Mouse (Mus musculus): Measurements from ENCODE around the gene Tgfbr1. TPM values are rescaled to one million over a fixed set of nuclear protein-coding genes. Genes with fewer than 3 reads are reported as not detected.

Gene Tgfbr1
- polyA plus RNA-seq, 1 experiment from 2014 or later: 20.3 TPM

DNA sequence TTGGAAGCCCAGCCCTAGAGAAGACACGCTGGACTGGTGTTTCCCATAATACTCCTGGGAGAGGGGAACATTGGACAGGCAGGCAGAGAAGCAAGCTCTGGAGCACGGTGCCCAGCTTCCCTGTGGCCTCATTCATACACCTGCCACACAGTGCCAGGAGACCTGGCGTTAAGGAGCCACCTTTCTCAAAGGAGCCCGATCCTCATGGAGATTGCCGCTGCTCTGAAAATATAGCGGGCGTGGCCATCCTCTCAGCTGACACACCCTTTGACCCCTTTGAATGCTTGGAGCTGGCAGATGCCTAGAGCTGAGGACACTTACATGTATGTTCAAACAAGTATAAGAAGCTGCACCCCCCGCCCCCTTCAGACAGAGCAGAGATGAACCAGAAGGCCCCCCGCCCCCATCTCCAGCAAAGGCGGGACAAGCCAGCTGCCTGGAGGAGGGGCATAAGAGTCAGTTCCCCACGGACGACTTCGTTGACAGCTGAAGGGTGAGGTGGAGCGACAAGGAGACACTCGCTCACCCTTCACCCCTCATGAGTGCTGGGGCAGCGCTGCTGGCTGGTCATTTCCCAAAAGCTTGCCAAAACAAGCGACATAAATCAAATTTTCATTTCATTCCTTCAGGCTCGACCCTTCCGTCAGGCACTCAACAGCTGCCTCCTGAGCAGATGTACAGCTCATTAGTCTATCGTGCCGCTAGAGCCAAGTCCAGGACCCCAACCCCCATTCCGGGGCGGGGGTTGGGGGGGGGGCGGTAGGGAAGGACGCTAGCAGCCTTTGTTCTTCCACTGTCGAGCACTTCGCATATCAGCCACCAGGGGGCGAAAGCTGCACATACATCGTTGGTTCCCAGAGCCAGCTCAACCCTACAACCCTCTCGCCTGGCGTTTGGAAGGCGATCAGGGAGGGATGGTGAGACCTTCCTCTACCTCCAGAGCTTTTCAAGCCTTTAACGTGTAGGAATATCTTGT, 84.6 kb downstream of the Tgfbr1 start:
- Histone ChIP-seq H3K4me2 (ENCODE audit: low read depth, low read length) (peak overlapping the region; percentile 99), H3K36me3 (ENCODE audit: control insufficient read depth, insufficient read depth) (no peaks in the 10 kb centered on the region), H3K4me1 (ENCODE audit: control insufficient read depth, insufficient read depth, low read length) (peaks cover 6% of the 10 kb centered on the region; the same call in 1 of the 2 replicates), H3K4me3 (ENCODE audit: low read length) (peak overlapping the region; percentile 78), H3K9ac (ENCODE audit: low read length) (peak overlapping the region; percentile 89), H3K27ac (ENCODE audit: low read length) (peak overlapping the region; percentile 81), H3K27me3 (ENCODE audit: control insufficient read depth, insufficient read depth, low read length) (no peaks in the 10 kb centered on the region), H3K9me3 (replicated peaks; ENCODE audit: control insufficient read depth, low read length) (no peaks in the 10 kb centered on the region)
- ATAC-seq (replicated peaks; ENCODE audit: extremely low read depth, insufficient read depth, low FRiP score): peak; percentile 81
- WGBS: under 1% methylated on average over 33 of the region's 33 CpGs

DNA sequence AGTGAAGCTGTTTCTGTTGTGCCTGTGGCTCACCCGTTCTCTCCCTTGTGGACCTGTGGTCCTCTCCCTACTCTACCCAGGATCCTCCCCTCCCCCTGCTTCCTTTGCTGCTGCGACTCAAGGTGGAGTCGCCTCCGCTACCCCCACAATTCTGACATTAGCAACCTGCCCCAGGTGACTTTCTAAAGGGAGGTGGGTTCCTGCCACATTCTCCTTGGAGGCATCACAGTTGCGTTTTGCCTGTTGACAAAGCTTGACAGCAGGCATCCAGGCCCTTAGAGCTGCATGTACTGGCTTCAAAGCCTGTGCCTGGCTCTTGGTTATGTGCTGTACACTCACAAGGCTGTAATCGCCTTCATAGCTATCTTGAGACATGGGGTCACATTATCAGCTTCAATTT, 85.9 kb downstream of the Tgfbr1 start:
- no peak overlapping the region for H3K4me2 ChIP-seq (ENCODE audit: low read depth, low read length)
- no peak overlapping the region for H3K27ac ChIP-seq (ENCODE audit: low read length)
- peaks cover 6% of the 10 kb centered on the region; the same call in 1 of the 2 replicates for H3K4me1 ChIP-seq (ENCODE audit: control insufficient read depth, insufficient read depth, low read length)
- 73% methylated on average over 6 of the region's 6 CpGs for WGBS
- H3K36me3 ChIP-seq (ENCODE audit: control insufficient read depth, insufficient read depth): no peaks in the 10 kb centered on the region
- no peak overlapping the region for H3K9ac ChIP-seq (ENCODE audit: low read length)
- no peaks in the 10 kb centered on the region for H3K9me3 ChIP-seq (replicated peaks; ENCODE audit: control insufficient read depth, low read length)
- H3K27me3 ChIP-seq (ENCODE audit: control insufficient read depth, insufficient read depth, low read length): no peaks in the 10 kb centered on the region
- no peak for ATAC-seq (replicated peaks; ENCODE audit: extremely low read depth, insufficient read depth, low FRiP score)
- no peak overlapping the region for H3K4me3 ChIP-seq (ENCODE audit: low read length)

DNA sequence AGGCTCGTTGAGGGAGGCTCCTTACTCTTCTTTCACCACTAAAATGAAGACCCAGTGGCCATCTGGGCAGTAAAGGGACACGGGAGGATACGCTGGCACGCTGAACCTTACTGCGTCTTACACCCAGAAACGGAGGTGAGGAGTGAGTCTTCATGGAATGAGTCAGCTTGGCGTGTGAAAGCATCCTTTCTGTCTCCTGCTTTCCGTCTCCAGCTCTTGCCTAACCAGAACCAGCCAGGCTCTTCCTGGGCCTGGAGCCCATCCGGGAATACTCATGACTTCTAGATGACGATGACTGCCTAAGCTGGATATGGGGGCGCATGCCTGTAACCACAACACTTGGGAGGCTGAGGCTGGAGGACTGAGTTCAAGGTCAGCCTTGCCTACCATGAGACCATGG, 87.9 kb downstream of the Tgfbr1 start:
- 84% methylated on average over 11 of the region's 11 CpGs for WGBS
- no peak for ATAC-seq (replicated peaks; ENCODE audit: extremely low read depth, insufficient read depth, low FRiP score)

DNA sequence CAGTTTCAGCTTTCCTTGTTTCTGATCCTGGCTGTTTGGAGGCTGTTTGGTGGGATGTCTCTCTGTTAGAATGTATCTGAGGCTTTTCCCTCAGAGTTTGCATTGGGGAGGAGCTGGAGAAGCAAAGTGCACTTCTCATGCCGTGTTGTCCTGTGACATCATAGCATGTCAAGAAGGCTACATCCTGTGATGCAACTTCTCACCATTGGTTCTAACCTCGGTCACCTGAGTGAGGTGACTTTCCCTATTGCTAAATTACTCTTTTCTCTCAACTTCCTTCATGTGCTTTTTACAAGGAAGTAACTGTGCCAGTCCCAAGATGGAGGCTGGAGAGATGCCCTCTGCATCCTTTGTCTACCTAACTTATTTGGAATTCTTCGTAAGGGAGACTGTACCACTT, 95.5 kb downstream of the Tgfbr1 start:
- Histone ChIP-seq H3K36me3 (ENCODE audit: control insufficient read depth, insufficient read depth) (no peaks in the 10 kb centered on the region), H3K9ac (ENCODE audit: low read length) (no peak overlapping the region), H3K27ac (ENCODE audit: low read length) (no peak overlapping the region), H3K4me3 (ENCODE audit: low read length) (no peak overlapping the region), H3K27me3 (ENCODE audit: control insufficient read depth, insufficient read depth, low read length) (no peaks in the 10 kb centered on the region), H3K9me3 (replicated peaks; ENCODE audit: control insufficient read depth, low read length) (no peaks in the 10 kb centered on the region), H3K4me2 (ENCODE audit: low read depth, low read length) (no peak overlapping the region), H3K4me1 (ENCODE audit: control insufficient read depth, insufficient read depth, low read length) (no peaks in the 10 kb centered on the region)
- ATAC-seq (replicated peaks; ENCODE audit: extremely low read depth, insufficient read depth, low FRiP score): no peak
- 78% methylated on average over 3 of the region's 3 CpGs for WGBS

More for the DNA sequence above, 87.9 kb downstream of the Tgfbr1 start:
- no peak overlapping the region for H3K4me2 ChIP-seq (ENCODE audit: low read depth, low read length)
- no peaks in the 10 kb centered on the region for H3K9me3 ChIP-seq (replicated peaks; ENCODE audit: control insufficient read depth, low read length)
- H3K4me3 ChIP-seq (ENCODE audit: low read length): no peak overlapping the region
- no peaks in the 10 kb centered on the region for H3K27me3 ChIP-seq (ENCODE audit: control insufficient read depth, insufficient read depth, low read length)
- peaks cover 6% of the 10 kb centered on the region; the same call in 1 of the 2 replicates for H3K4me1 ChIP-seq (ENCODE audit: control insufficient read depth, insufficient read depth, low read length)
- no peak overlapping the region for H3K9ac ChIP-seq (ENCODE audit: low read length)
- no peaks in the 10 kb centered on the region for H3K36me3 ChIP-seq (ENCODE audit: control insufficient read depth, insufficient read depth)
- no peak overlapping the region for H3K27ac ChIP-seq (ENCODE audit: low read length)

DNA sequence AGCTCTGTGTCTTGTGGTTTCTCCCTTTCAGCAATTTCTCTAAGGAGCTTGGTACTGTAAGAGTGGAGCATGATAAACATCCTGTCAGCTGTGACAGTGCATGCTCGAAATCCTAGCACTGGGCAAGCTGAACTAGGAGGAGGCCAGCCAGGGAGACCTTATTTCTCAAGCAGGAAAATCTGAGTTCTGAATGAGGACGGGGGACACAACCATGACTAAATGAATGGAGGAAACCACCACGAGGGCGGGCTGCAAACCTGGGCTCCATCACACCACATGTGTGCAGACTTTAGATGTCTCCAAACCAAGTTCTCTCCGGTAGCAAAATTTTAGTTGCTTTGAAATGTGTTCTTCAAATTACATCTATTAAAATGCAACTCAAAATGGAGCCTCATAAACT, 96.1 kb downstream of the Tgfbr1 start:
- no peaks in the 10 kb centered on the region for H3K27me3 ChIP-seq (ENCODE audit: control insufficient read depth, insufficient read depth, low read length)
- H3K9ac ChIP-seq (ENCODE audit: low read length): no peak overlapping the region
- H3K27ac ChIP-seq (ENCODE audit: low read length): no peak overlapping the region
- no peaks in the 10 kb centered on the region for H3K9me3 ChIP-seq (replicated peaks; ENCODE audit: control insufficient read depth, low read length)
- no peak for ATAC-seq (replicated peaks; ENCODE audit: extremely low read depth, insufficient read depth, low FRiP score)
- H3K4me3 ChIP-seq (ENCODE audit: low read length): no peak overlapping the region
- H3K4me1 ChIP-seq (ENCODE audit: control insufficient read depth, insufficient read depth, low read length): no peaks in the 10 kb centered on the region
- no peaks in the 10 kb centered on the region for H3K36me3 ChIP-seq (ENCODE audit: control insufficient read depth, insufficient read depth)
- H3K4me2 ChIP-seq (ENCODE audit: low read depth, low read length): no peak overlapping the region
- WGBS: 55% methylated on average over 5 of the region's 5 CpGs

DNA sequence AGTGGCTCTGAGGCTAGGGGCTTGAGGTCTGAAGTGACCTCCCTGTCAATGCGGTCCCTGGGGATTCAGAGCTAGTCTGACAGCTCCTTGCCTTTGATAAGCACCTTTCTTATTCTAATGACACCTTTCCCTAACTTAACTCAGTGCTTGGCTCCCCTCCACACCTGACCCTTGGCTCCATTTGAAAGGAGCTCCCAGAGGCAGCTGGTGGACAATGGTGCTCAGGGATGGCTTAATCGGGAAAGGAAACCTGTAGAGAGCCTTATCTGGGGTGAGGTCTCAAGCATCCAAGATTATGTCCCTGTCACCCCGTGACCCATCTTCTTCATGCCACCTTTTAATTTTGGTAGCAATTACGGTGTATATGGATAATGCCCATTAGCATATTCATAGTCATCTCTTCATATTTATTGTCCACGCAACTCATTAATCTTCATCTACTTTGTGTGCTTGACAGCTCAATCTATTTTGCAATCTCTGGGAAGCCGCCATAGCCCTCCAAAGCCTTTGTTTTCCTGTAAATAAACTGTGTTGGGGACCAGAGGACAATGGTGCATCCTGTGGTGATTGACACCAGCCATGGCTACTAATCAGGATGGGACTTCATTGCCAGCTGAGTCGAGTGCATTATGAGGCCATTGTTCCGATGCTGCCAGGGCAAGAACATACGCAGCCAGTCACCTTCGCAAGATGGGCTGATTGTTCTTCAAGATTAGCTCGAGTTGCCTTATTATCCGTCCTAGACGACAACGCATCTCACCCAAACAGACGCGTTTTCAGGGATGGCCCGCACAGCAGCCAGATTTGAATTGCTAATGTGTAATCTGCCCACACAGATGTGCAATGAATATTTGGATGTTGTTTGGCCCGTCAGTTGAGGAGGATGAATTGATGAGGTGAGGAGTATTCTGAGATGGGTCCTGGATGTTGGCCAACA, 96.8 kb downstream of the Tgfbr1 start:
- WGBS: 37% methylated on average over 18 of the region's 18 CpGs
- Histone ChIP-seq H3K9ac (ENCODE audit: low read length) (no peak overlapping the region), H3K9me3 (replicated peaks; ENCODE audit: control insufficient read depth, low read length) (no peaks in the 10 kb centered on the region), H3K4me1 (ENCODE audit: control insufficient read depth, insufficient read depth, low read length) (no peaks in the 10 kb centered on the region), H3K27me3 (ENCODE audit: control insufficient read depth, insufficient read depth, low read length) (no peaks in the 10 kb centered on the region), H3K4me3 (ENCODE audit: low read length) (no peak overlapping the region), H3K36me3 (ENCODE audit: control insufficient read depth, insufficient read depth) (no peaks in the 10 kb centered on the region), H3K27ac (ENCODE audit: low read length) (no peak overlapping the region), H3K4me2 (ENCODE audit: low read depth, low read length) (no peak overlapping the region)
- no peak for ATAC-seq (replicated peaks; ENCODE audit: extremely low read depth, insufficient read depth, low FRiP score)

Other genes with a start within 250 kb of the Tgfbr1 start
- 13.5 and 15.9 TPM in 2 replicates for gene Col15a1, start 145.1 kb upstream of the Tgfbr1 start, polyA plus RNA-seq (2015; fragmentation: Nextera tagmentation; extraction: Ambion mirVana)
- gene Alg2, start 121.1 kb downstream of the Tgfbr1 start, polyA plus RNA-seq (2015; fragmentation: Nextera tagmentation; extraction: Ambion mirVana): 24.2 and 28.5 TPM in 2 replicates
- 141 and 146 TPM in 2 replicates for gene Sec61b, start 121.4 kb downstream of the Tgfbr1 start, polyA plus RNA-seq (2015; fragmentation: Nextera tagmentation; extraction: Ambion mirVana)